Mouse (Mus musculus): ENCODE data around the gene Dph3.
"Not testable (repeated sequence)": the region's sequence is repeated elsewhere in the genome, so short reads cannot be mapped to it uniquely, and the experiment has no call there.

The Dph3 gene

GRCm38 (mm10) chr14:32085486-32086201, at the start of gene Dph3:
Dph3 (minus strand) TSS chr14:32085729.
- peak; percentile 98 for DNase-seq (ENCODE audit: low read depth, low spot score)

DNA sequence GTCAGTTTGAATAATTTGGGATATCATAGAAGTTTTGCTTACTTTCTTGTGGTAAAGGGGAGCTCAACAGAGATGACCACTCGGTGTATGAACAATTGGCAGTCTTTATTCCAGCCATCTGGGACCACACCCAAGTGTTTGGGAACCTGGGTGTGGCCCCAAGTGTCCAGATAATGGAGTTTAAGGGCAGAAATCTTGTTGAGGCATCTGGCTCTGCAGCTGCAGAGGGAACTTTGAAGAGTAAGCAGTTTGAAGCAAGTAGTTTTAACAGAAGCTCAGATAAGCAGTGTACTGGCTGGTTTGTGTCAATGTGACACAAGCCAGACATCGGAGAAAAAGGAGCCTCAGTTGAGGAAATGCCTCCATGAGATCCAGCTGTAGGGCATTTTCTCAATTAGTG, 48.8 kb upstream of the Dph3 start:
- no peak for DNase-seq (ENCODE audit: low read depth, low spot score)

GRCm38 (mm10) chr14:32131836-32132235, 46.3 kb upstream of the Dph3 start:
- no peak for DNase-seq (ENCODE audit: low read depth, low spot score)

DNA sequence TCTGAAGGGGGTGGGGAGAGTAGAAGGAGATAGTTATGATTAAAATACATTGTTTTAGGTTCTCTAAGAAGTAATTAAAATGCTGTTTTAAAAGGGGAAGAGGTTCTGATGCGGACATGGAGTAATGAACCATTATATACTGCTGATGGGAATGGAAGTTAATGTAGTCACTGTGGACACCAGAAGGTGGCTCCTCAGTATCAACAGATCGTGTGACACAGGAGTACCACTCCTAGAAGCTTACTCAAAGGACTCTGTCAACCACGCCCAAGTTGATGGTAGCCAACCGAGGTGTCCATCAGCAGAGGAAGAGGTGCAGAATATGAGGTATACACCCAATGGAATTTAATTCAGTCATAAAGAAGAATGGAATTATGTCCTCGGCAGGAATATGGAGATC, 42.9 kb upstream of the Dph3 start:
- DNase-seq (ENCODE audit: low read depth, low spot score), result no peak

DNA sequence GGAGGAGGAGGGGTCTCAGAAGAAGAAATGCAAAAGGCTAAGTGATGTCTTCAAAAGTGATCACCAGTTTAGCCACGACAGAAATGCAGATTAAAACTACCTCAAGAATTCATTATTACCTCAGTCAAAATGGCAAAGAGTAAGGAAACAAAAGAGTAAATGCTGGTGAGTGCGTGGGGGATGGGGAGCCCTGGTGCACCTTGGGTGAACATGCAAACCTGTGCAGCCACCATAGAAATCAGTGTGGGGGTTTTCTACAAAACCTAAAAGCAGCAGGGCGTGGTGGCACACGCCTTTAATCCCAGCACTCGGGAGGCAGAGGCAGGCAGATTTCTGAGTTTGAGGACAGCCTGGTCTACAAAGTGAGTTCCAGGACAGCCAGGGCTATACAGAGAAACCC, 39.7 kb upstream of the Dph3 start:
- not testable (repeated sequence) for DNase-seq (ENCODE audit: low read depth, low spot score)

GRCm38 (mm10) chr14:32124261-32124660, 38.7 kb upstream of the Dph3 start:
- DNase-seq (ENCODE audit: low read depth, low spot score), result no peak

DNA sequence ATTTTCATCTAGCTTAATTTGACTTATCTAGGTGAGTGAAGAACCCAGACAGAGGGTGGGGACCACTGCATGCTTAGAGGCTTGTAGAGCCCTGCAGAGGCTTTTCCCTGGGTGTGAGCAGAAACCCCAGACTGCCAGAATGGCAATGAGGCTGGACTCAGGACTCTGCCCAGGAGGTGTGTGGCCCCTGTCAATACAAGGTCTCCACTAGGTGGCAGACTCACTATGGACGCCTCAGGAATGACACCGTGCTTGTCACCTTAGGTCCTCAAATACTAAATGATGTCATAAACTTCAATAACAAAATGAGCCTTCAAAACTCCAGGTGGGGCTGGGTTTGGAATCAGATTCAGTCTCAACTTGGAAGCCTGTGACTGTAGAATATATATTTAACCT, 36.4 kb upstream of the Dph3 start:
- DNase-seq (ENCODE audit: low read depth, low spot score), result no peak

GRCm38 (mm10) chr14:32120940-32121919, 35.7 kb upstream of the Dph3 start:
- DNase-seq (ENCODE audit: low read depth, low spot score), result no peak

- DNase-seq (ENCODE audit: low read depth, low spot score), result not testable (repeated sequence)
These were observed 26.6 kb upstream of the Dph3 start for GRCm38 (mm10) chr14:32112124-32112523.

DNA sequence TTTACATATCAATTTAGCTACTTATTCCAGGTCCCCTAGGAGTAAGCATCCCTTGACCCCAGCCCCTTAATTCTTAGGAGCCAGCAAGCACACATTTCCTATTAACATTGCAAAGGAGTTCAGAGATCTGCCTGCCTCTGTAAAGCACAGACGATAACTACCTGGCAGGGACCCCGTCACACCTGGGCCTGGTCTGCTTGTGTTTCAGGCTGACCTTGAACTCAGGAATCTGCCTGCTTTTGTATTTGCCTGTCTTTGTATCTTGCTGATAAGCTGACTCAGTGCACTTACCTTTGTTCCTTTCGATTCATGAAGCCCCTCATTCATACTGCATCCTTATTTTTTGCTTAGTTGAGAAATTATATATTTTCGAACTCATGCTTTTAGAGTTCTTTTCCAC, 21.4 kb upstream of the Dph3 start:
- no peak for DNase-seq (ENCODE audit: low read depth, low spot score)

DNA sequence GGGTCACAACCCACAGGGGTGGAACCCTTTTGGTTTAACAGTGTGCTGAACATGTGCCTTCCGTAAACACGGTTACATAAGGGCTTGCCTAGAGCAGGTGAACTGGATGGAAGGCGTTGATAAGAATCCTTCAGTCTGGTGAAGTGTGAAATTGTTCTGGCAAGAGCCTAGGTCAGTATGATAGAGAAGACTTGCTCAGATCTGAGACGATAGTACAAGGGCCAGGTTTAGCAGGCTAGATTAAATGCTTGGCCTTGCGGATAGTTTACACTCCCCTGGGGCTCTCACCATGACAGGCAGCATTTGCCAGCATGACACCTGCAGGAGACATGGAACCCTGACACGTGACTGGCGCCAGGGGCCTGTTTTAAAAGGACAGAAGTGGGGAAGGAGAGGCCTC, 20.1 kb upstream of the Dph3 start:
- DNase-seq (ENCODE audit: low read depth, low spot score), result no peak

- no peak for DNase-seq (ENCODE audit: low read depth, low spot score)
These were observed 18.0 kb upstream of the Dph3 start for GRCm38 (mm10) chr14:32103556-32103955.

DNA sequence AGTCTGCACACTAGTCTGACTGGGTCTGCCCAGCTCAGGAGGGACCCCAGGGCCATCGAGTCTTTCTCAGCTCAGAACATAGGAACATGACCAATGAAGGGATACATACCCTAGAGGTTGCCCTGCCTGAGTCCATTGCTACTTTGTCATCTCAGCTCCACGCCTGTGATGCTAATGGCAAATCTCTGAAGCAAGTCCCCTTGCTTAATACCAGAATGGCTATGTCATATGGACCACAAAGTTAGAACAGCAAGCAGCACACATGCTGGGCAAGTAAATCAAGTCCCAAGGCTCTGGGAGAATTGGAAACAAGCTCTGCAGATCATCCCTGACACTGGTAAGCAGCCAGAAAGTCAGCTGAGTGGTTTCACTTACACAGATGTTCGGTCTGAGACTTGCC, 13.4 kb upstream of the Dph3 start:
- DNase-seq (ENCODE audit: low read depth, low spot score), result no peak

GRCm38 (mm10) chr14:32097691-32098090, 12.2 kb upstream of the Dph3 start:
- DNase-seq (ENCODE audit: low read depth, low spot score), result no peak

DNA sequence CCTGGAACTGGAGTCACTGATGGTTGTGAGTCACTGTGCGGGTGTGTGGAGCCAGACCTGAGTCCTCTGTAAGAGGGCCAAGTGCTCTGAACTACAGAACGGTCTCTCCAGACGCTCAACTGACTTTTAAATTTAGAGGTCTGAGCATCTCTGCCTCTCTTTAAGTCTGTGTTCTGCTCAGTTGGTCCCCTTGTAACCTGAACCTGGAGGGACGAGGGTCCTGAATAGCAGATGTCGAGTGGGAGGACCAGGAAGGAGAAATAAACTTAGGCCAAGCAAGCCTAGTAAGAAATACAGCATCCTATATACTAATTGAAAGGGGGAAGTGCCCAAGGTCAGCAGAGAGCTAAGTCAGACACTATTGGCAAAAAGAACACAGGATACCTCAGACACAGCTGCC, 11.2 kb upstream of the Dph3 start:
- DNase-seq (ENCODE audit: low read depth, low spot score), result no peak

- no peak for DNase-seq (ENCODE audit: low read depth, low spot score)
These were observed 10.1 kb upstream of the Dph3 start for GRCm38 (mm10) chr14:32095646-32096045.

DNA sequence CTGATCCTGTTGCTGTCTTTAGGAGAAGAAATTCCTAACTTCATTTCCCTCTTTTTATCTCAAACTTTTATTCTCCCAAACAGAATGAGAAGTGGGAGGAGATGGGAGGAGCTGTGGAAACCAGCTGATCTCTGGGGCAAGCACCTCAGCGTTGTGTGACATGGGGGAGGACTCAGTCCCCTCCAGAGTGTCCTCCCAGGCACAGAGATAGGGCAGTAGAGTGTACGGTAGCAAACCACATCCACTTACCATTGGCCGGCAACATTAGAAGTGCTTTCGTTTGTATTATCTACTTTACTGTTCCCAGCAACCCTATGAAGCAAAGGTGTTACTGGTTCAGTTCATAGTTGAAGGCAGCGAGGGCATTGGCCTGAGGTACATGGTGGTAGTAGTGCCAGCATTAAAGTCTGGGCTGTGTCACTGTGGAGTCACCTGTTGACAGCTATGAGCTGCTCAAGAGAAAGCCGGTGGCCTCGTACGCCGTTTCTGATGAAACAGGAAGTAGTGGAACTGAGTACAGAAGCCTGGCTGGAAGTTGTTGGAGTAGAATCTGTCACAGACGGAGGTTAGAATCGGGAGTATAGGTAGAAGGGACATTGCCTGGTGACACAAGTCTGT, 8.1 kb upstream of the Dph3 start:
- DNase-seq (ENCODE audit: low read depth, low spot score), result no peak

GRCm38 (mm10) chr14:32093018-32093417, 7.5 kb upstream of the Dph3 start:
- no peak for DNase-seq (ENCODE audit: low read depth, low spot score)

DNA sequence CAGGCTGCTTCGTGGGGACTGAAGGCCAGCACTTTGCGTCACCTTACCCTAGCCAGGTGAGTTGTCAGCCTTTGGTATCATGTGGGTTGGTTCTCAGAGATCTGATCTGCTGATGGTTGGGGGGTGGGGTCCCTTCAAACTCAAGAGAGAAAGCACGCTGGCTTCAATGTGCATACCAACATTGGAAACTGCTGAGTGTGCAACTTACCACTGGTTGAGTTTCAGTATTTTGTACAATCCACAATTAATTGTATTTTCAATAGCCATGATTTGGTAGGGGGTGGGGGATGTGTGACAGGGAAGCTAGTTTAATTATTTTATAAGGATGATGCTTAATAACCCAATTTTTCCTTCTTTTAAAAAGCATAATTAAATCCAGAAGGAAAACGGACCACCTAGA, 6.2 kb upstream of the Dph3 start:
- DNase-seq (ENCODE audit: low read depth, low spot score), result no peak

- no peak for DNase-seq (ENCODE audit: low read depth, low spot score)
These were observed 5.6 kb upstream of the Dph3 start for GRCm38 (mm10) chr14:32091124-32091523.

DNA sequence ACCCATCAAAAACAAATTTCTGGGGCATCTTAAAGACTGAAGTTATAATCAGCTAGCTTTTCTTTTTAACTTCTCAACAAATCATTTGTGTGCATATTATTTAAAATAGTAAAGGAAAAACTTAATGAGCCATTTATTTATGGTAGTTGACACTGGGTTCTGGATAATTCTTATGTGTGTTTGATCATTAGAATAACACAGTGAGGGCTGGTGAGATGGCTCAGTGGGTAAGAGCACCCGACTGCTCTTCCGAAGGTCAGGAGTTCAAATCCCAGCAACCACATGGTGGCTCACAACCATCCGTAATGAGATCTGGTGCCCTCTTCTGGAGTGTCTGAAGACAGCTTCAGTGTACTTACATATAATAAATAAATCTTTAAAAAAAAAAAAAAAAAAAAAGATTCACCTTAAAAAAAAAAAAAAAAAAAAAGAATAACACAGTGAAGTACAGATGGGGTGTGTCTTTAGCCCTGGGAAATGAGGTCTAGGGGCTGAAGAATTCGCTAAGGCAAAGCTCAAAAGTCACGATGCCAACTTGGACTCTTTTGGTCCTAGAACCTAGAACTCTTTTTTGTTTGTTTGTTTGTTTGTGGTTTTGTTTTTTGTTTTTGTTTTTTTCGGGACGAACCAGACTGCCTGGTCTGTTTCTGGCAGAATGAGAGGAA, 2.2 kb upstream of the Dph3 start:
- DNase-seq (ENCODE audit: low read depth, low spot score), result not testable (repeated sequence)

GRCm38 (mm10) chr14:32086226-32086625, 697 bp upstream of the Dph3 start:
- DNase-seq (ENCODE audit: low read depth, low spot score), result no peak
